Mouse (Mus musculus): ENCODE data around the gene Ddo. TPM values are rescaled to one million over a fixed set of nuclear protein-coding genes. Genes with fewer than 3 reads are reported as not detected.

Ddo gene
- polyA plus RNA-seq, 1 experiment from 2014 or later = 10.7 TPM

DNA sequence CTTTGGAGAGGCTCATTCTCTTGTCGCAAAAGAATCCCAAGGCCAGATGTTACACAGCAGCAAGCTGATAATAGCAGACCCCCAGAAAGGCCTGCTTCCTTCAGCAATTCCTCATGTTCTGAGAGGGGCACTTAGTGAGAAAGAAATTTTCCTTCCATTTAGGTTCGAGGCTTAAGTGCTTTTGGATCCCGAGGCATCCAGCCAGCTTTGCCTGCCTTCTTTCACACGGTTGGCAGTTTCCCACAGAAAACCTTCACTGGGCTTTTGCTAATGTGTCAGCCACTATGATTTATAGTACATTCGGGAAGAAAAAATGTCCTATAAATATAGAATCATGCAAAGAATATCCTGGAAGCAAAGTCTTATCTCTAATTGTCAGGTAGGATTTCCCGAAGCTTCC, 89.3 kb downstream of the Ddo start:
- no peak overlapping the region for H3K4me2 ChIP-seq
- ATAC-seq (ENCODE audit: extremely low read depth, insufficient number of reproducible peaks, low FRiP score, low TSS enrichment) = no peak
- no peak overlapping the region for H3K9ac ChIP-seq
- peaks cover 20% of the 10 kb centered on the region for H3K4me1 ChIP-seq
- H3K4me3 ChIP-seq = no peak overlapping the region
- no peaks in the 10 kb centered on the region for H3K9me3 ChIP-seq
- H3K27me3 ChIP-seq (replicated peaks) = no peaks in the 10 kb centered on the region
- 42% methylated on average over 6 of the region's 6 CpGs for WGBS
- no peak overlapping the region for H3K27ac ChIP-seq (replicated peaks)
- H3K36me3 ChIP-seq = no peaks in the 10 kb centered on the region

- no peak overlapping the region for H3K4me2 ChIP-seq
- H3K9ac ChIP-seq = no peak overlapping the region
- no peaks in the 10 kb centered on the region for H3K36me3 ChIP-seq
- 66% methylated on average over 5 of the region's 5 CpGs for WGBS
- H3K27me3 ChIP-seq (replicated peaks) = no peaks in the 10 kb centered on the region
- H3K4me1 ChIP-seq = peaks cover 24% of the 10 kb centered on the region
- no peak for ATAC-seq (ENCODE audit: extremely low read depth, insufficient number of reproducible peaks, low FRiP score, low TSS enrichment)
- no peak overlapping the region for H3K4me3 ChIP-seq
- H3K27ac ChIP-seq (replicated peaks) = no peak overlapping the region
- H3K9me3 ChIP-seq = no peaks in the 10 kb centered on the region
Measured at GRCm38 (mm10) chr10:40720883-40721282, 91.1 kb downstream of the Ddo start.

GRCm38 (mm10) chr10:40724342-40724741, 94.5 kb downstream of the Ddo start:
- no peak for ATAC-seq (ENCODE audit: extremely low read depth, insufficient number of reproducible peaks, low FRiP score, low TSS enrichment)
- H3K27ac ChIP-seq (replicated peaks) = no peak overlapping the region; the same call in 1 of the 2 replicates

DNA sequence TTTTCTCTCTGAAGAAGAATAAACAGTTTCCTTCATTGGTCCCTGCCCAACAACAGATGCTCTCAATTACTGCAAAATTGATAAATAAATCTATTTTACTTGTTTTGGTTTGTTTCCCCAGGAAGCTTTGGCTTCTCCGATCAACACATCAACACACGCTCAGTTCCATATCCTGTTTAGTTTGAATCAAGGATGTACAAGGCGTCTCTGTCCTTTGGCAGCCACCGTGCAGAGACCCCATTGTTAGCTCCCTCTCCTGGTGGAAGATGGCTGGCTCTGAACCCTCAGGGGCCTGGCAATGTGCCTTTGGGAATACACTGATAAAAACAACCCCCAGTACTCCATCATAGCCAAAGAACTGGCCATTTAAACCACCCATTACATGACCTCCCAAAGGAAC, 95.3 kb downstream of the Ddo start:
- WGBS = 45% methylated on average over 4 of the region's 4 CpGs
- ATAC-seq (ENCODE audit: extremely low read depth, insufficient number of reproducible peaks, low FRiP score, low TSS enrichment) = no peak

More at GRCm38 (mm10) chr10:40724342-40724741, 94.5 kb downstream of the Ddo start:
- 44% methylated on average over 6 of the region's 6 CpGs for WGBS
- no peak overlapping the region for H3K4me3 ChIP-seq
- H3K9ac ChIP-seq = no peak overlapping the region
- no peaks in the 10 kb centered on the region for H3K27me3 ChIP-seq (replicated peaks)
- H3K4me2 ChIP-seq = no peak overlapping the region
- no peaks in the 10 kb centered on the region for H3K9me3 ChIP-seq
- no peaks in the 10 kb centered on the region for H3K36me3 ChIP-seq
- peaks cover 15% of the 10 kb centered on the region for H3K4me1 ChIP-seq

GRCm38 (mm10) chr10:40725471-40725870, 95.7 kb downstream of the Ddo start:
- ATAC-seq (ENCODE audit: extremely low read depth, insufficient number of reproducible peaks, low FRiP score, low TSS enrichment) = no peak
- 79% methylated on average over 4 of the region's 4 CpGs for WGBS

More for the DNA sequence above, 95.3 kb downstream of the Ddo start:
- Histone ChIP-seq H3K4me3 (no peak overlapping the region), H3K9me3 (no peaks in the 10 kb centered on the region), H3K36me3 (no peaks in the 10 kb centered on the region), H3K9ac (no peak overlapping the region), H3K27ac (replicated peaks) (no peak overlapping the region), H3K27me3 (replicated peaks) (no peaks in the 10 kb centered on the region), H3K4me2 (no peak overlapping the region), H3K4me1 (peaks cover 15% of the 10 kb centered on the region)

GRCm38 (mm10) chr10:40726288-40726902, 96.6 kb downstream of the Ddo start:
- ATAC-seq (ENCODE audit: extremely low read depth, insufficient number of reproducible peaks, low FRiP score, low TSS enrichment) = no peak
- 57% methylated on average over 11 of the region's 11 CpGs for WGBS
- H3K4me3 ChIP-seq = no peak overlapping the region

More at GRCm38 (mm10) chr10:40725471-40725870, 95.7 kb downstream of the Ddo start:
- Histone ChIP-seq H3K4me3 (no peak overlapping the region), H3K9ac (no peak overlapping the region), H3K36me3 (no peaks in the 10 kb centered on the region), H3K27ac (replicated peaks) (no peak overlapping the region), H3K27me3 (replicated peaks) (no peaks in the 10 kb centered on the region), H3K4me1 (peaks cover 15% of the 10 kb centered on the region), H3K9me3 (no peaks in the 10 kb centered on the region), H3K4me2 (no peak overlapping the region)

GRCm38 (mm10) chr10:40726989-40727388, 97.2 kb downstream of the Ddo start:
- no peaks in the 10 kb centered on the region for H3K27me3 ChIP-seq (replicated peaks)
- 54% methylated on average over 5 of the region's 5 CpGs for WGBS
- no peak overlapping the region for H3K4me3 ChIP-seq
- H3K4me1 ChIP-seq = peaks cover 15% of the 10 kb centered on the region
- ATAC-seq (ENCODE audit: extremely low read depth, insufficient number of reproducible peaks, low FRiP score, low TSS enrichment) = no peak
- no peak overlapping the region for H3K9ac ChIP-seq
- no peaks in the 10 kb centered on the region for H3K36me3 ChIP-seq
- H3K27ac ChIP-seq (replicated peaks) = no peak overlapping the region
- H3K9me3 ChIP-seq = no peaks in the 10 kb centered on the region
- H3K4me2 ChIP-seq = no peak overlapping the region

More at GRCm38 (mm10) chr10:40726288-40726902, 96.6 kb downstream of the Ddo start:
- no peaks in the 10 kb centered on the region for H3K27me3 ChIP-seq (replicated peaks)
- no peak overlapping the region for H3K4me2 ChIP-seq
- H3K27ac ChIP-seq (replicated peaks) = no peak overlapping the region
- H3K9me3 ChIP-seq = no peaks in the 10 kb centered on the region
- peaks cover 15% of the 10 kb centered on the region for H3K4me1 ChIP-seq
- H3K9ac ChIP-seq = no peak overlapping the region
- H3K36me3 ChIP-seq = no peaks in the 10 kb centered on the region

GRCm38 (mm10) chr10:40730200-40730599, 100.4 kb downstream of the Ddo start:
- 77% methylated on average over 5 of the region's 5 CpGs for WGBS
- H3K36me3 ChIP-seq = no peaks in the 10 kb centered on the region
- ATAC-seq (ENCODE audit: extremely low read depth, insufficient number of reproducible peaks, low FRiP score, low TSS enrichment) = no peak

More at GRCm38 (mm10) chr10:40730200-40730599, 100.4 kb downstream of the Ddo start:
- Histone ChIP-seq H3K27me3 (replicated peaks) (no peaks in the 10 kb centered on the region), H3K9ac (no peak overlapping the region), H3K4me3 (no peak overlapping the region), H3K27ac (replicated peaks) (no peak overlapping the region), H3K4me1 (peaks cover 3% of the 10 kb centered on the region; the same call in 1 of the 2 replicates), H3K9me3 (no peaks in the 10 kb centered on the region), H3K4me2 (no peak overlapping the region)

Other genes with a start within 250 kb of the Ddo start
- not detected in 2 replicates for gene Slc22a16, start 59.7 kb upstream of the Ddo start, polyA plus RNA-seq (2015; fragmentation: Nextera tagmentation; extraction: Ambion mirVana)
- gene Mettl24, start 53.3 kb downstream of the Ddo start, polyA plus RNA-seq (2015; fragmentation: Nextera tagmentation; extraction: Ambion mirVana) = 2.4 TPM in 2 replicates

Data from heart, embryonic 13.5 days (tissue).